Mouse (Mus musculus) lung, postnatal 25 days (tissue): ENCODE data around the gene Kif5a.
"Not testable (repeated sequence)": the region's sequence is repeated elsewhere in the genome, so short reads cannot be mapped to it uniquely, and the experiment has no call there.

ENCODE experiments used
- DNase-seq: peaks from one replicate; pipeline ENCODE4 v3.0.0; 2022; ENCODE audit warnings: low spot score

Gene Kif5a

DNA sequence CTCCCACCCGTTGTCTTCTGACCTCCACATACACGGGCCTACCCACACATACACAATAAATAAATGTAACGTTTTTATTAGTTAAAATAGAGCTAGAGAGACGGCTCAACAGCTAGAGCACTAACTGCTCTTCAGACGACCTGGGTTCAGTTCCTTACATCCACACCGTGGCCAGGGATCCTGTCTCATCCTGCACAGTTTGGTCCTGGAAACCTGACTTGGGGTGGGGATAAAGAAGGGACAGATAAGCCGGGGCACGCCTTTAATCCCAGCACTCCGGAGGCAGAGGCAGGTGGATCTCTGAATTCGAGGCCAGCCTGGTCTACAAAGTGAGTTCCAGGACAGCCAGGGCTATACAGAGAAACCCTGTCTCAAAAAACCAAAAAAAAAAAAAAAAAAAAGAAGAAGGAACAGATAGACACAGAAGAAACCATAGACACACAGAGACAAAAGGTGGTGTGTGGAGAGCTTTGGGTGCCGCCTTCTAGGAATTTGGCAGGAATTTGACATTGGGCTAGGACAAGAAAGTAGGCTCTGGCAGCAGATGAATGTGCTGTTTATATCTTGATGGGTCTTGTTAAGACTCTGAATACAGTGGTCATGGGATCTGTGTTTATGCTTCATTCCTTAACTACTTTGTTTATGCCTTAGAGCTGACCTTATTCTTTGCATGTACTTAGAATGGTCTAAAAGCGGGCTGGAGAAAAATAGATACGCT is 49.3 kb downstream of the Kif5a start:
- no peak for DNase-seq

- no peak for DNase-seq
Measured at GRCm38 (mm10) chr10:127213272-127213671, 49.9 kb downstream of the Kif5a start.

DNA sequence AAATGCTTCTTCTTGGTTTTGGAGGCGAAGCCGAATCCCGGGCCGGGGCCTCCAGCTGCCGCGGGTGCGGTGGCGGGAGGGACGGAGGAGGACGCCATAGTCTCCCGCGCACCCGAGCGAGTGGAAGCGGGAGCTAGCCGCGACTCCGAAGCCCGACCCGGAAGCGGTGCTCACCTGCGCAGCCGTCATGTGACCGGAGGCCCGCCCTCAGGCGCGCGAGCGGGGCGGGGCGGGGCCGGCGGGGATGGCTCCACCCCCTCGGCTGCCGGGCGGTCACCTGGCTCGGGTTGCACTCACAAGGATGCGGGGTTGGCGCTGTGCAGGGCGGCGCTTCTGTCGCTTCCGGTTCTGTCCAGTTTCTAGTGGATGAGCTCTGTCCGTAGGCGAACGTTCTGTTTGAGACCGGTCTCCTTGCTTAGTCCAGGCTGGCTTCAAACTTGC is 51.7 kb downstream of the Kif5a start, which contains the start of gene Pip4k2c:
TSS of gene Pip4k2c (minus strand) at position 172 of the 441 bp plus-strand sequence.
- peak; percentile 92 for DNase-seq

DNA sequence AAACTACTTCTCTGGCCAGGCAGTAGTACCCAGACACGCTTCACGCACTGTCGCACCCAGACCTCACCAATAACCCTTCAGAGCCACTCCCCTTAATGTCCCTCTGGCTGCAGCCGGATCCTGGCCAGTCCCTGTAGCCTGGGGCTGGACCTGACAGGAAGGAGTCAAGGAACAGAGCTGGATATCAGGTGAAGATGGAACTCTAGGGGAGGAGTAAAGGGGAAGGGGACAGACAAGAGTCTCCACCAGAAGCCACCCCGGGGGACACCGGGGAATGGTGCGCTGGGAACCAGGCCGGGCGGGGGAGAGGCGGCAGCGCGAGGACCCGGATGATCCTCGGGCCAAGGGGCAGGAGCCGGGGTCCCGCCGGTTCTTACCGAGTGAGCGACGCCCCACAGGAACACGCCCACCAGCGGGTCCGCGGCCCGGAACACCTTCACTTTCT is 52.2 kb downstream of the Kif5a start:
- peak; percentile 43 for DNase-seq

DNA sequence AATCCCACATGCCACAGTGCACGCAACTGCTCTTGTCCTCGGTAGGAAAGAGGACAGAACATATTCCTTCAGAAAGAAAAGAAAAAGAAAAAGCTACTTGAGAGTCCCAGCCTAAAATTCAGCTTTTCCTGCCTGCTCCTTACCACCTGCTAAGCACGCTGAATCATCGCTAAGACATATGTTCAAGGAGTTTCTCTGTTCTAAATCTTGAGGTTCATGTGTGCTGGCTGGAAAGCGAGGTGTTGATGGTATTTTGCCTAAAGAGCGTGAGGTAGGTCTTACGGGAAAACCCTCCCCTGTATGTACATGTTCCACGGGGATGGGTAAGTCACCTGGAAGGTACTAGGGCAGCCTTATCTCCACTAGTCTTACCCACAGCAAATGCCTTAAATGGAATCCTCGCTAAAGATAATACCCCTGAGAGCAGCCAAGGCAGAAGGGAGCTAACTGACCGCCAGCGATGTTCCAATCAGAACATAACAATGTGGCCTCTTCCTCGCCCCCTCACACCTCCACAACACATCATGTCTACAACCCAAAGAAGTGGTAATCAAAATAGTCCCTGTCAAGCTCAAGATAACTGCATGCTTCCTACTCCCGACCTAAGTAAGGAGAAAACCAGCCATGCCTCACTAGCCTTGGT is 53.1 kb downstream of the Kif5a start:
- DNase-seq, result no peak

GRCm38 (mm10) chr10:127208921-127209320 is 54.2 kb downstream of the Kif5a start:
- DNase-seq, result no peak

DNA sequence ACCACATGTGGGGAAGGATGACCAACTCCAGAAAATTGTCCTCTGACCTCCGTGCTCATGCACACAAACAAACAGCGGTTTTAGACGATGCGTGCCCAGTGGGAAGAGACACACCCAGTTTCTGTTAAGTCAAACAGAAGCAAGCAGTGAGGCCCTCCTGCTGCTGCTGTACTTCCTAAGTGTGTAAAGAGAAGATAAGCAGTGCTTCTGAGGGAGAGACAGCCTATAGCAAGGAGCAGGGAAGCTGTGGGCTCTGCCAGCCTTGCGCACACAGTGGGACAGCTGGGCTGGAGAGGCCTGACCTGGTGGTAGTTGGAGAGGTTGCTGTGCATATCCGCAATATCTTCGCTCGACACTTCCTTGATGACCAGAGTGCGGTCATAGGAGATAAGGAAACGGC is 57.8 kb downstream of the Kif5a start:
- no peak for DNase-seq

DNA sequence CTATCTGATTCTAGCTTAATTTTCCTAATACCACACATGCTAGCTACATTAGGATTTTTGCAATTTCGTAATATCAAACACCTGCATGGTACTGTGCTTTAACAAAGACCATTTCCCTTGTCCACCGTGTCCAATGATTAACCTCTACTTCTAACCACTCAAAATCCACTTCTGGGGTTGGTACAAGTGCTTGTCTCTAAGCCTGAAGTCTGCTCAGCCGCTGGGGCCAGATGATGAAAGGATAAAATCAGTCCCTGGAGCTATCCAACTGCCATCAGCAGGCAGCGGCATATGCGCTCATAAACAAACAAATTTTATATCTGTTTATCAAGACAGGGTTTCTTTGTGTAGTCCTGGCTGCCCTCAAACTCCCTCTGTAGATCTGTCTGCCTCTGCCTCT is 58.6 kb downstream of the Kif5a start:
- peak; percentile 47 for DNase-seq

DNA sequence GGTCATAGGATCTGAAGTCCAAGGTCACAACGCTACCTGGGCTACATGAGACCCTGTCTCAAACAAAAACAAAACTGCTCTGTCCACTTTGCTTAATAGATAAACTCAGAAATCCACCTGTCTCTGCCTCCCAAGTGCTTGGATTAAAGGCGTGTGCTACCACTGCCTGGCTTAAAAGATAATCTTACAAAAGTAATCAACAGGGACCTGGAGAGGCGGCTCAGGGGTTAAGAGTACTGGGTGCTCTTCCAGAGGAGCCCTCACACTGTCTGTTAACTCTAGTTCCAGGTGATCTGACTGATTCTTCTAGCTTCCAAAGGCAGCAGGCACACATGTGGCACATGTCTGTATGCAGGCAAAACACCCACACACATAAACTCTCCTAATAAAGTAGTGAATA is 60.0 kb downstream of the Kif5a start:
- DNase-seq, result no peak

DNA sequence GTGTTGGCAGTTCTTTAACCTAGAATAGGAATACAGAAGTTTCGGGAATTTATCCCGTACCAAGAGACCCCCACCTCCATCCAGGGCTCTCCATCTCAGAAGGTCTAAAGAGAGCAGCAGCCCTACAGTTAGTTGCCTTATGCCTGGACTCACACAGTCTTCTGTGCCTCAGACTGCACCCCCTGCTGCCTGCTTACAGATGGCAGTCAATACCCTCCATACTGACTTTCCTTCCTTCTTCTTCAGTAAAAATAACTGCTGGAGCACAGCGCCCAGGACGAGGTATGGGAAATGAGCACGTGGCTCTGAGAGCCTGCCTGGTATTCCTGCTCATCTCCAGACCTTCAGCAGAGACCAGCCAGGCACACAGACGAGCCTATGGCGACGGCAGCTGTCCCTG is 62.9 kb downstream of the Kif5a start:
- no peak for DNase-seq

DNA sequence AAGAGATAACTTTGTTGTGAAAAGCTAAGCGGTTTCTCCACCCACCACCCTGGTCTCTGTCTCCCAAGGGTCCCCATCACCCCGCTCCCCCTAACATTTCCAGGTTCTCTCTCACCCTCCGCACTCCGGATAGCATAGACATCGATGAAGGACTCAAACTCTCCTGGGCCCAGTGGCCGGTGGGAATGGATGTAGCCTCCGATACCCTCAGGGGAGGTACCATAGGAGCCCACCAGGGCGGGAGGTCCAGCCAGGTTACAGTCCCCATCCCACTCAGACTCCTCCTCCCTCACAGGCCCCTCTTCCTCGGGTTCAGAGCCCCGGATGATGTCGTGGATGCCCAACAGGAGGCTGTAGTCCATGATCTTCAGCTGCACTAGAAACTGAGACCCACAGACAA is 63.7 kb downstream of the Kif5a start:
- DNase-seq, result no peak

GRCm38 (mm10) chr10:127199068-127199467 is 64.1 kb downstream of the Kif5a start:
- no peak for DNase-seq

- DNase-seq, result no peak
Measured at GRCm38 (mm10) chr10:127198492-127198891, 64.7 kb downstream of the Kif5a start.

DNA sequence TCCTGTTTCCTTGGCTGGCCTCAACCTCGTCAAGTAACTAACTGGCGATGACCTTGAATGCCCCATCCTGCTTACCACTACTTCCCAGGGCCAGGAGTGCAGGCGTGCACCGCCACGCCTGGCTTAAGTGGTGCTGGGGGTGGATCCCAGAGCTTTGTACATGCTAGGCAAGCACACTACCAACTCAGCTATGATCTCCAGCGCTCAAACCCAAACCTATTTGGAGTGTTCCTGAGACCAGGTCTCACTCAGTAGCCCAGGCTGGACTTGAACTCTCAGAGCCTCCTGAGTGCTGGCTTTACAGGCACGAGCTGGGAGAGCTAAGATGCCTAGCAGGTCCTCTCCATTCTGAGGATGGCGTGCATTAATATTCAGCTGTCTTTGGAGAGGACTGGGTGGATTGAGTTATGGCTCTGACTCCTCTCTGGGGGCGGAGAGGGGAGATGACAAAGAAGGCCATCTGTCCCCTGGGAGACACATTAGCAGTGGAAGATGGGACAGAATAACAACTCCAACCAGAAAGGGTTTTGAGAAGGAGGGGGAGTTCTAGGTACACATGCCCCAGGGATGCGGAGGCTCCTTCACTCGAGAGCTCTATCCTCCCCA is 65.5 kb downstream of the Kif5a start:
- no peak for DNase-seq

DNA sequence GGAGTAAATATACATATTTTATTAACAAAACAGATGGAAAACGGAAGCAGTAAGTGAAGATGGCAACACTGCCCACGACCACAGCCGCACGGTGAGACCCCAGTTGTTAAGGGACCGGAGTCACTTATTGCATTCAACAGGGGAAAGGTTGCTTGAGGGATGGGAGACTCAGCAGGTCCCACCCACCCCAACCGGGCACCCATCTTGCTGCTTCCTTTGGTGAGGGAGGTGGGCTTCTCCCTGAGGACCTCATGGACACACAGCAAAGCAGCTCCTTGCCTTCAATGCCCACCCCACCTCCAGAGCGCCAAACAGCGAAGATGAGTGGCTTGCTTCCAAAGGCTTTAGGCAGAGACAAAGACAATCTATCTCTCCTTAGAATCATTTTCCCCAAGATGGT is 66.0 kb downstream of the Kif5a start:
- no peak for DNase-seq

- peak; percentile 80 for DNase-seq
Measured at GRCm38 (mm10) chr10:127196392-127196791, 66.8 kb downstream of the Kif5a start.

GRCm38 (mm10) chr10:127195328-127196129 is 67.6 kb downstream of the Kif5a start, which contains the start of gene Dtx3:
Gene Dtx3 (minus strand): TSS chr10:127195728.
- no peak for DNase-seq

DNA sequence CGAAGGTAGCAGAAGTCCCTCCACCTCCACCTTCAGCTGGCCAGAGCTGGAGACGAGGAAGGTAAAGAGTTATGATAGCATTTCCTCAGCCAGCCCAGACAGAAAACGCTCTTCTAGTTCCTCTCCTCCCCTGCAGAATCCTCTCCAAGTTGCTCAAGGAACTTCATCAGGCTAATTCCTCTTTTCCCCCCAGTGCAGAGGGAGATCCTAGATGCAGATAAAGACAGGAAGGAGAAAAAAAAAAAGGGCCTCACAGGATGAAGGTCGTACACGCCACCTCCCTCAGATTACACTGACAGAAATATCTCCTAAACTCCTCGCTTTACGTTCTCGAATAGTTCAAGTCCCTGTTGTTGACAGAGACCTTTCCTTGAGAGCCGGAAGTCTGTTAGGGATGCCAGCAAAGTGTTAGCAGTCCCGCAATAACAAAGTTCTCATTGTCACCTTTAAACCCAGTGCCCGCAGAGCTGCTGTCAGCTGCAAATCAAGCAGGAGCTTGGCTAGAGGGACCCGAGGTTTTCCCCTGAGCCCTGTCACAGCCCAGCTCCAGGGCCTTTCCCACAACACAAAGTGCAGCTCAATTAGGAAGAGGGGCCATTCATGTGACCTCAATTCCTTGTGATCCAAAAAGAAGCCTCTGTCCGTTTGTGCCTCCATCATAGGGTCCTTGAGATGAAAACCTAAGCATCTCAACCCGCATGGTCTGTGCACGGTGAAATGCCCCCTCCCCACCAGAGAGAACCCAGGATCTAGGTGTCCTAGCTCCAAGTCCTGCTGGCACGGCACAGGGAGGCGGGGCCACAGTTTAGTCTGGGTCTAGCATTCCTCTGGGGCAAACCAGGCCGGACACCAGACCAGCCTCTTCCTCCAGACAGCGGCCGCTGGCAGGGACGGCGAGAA is 68.5 kb downstream of the Kif5a start:
- DNase-seq, result peak; percentile 69

GRCm38 (mm10) chr10:127193011-127193410 is 70.1 kb downstream of the Kif5a start:
- no peak for DNase-seq

- not testable (repeated sequence) for DNase-seq
Measured at GRCm38 (mm10) chr10:127192057-127192328, 71.2 kb downstream of the Kif5a start.
